Mouse (Mus musculus): ENCODE data around the gene Trim25.

Trim25 gene

GRCm38 (mm10) chr11:88998974-88999722 is at the start of gene Trim25:
Gene Trim25, plus strand, starts transcription at chr11:88999376.
- peak; percentile 98 for DNase-seq (ENCODE audit: low read depth)

DNA sequence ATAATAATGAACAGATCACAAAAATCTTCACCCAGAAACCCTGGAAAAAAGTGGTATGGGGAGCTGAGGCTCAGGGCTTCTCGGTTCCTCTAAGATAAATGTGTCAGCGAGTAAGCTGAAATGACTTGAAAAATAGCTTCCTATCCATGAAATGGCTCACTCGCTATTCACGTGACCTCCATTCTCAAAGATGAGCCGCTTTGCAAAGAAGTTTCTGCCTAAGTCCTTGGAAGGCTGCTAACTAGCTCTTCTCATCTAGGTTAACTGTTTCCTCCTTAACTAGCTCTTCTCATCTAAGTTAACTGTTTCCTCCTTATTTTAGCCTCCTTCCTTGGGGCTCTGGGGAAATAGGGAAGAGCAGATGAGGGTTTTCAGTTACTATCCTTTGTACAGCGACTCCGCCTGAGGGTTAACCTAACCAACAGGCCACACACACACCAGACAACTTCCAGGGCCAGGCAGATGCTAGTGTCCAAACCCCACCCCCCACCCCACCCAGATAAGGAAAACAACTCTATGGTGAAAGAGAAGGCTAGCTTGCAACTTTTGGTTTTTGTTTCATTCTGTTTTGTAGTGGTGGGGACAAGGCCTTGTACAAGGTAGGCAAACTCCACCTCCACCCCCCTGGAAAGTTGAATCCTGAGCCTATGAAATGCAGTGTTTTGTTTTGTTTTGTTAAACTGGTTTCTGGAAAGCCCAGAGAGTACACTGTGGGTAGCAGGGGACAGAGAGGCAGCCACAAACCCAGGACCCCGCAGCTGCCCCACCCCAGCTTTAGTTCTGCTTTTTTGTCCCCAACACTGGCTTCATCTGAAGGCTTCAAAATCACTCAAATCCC is 49.2 kb upstream of the Trim25 start:
- DNase-seq (ENCODE audit: low read depth), result no peak

DNA sequence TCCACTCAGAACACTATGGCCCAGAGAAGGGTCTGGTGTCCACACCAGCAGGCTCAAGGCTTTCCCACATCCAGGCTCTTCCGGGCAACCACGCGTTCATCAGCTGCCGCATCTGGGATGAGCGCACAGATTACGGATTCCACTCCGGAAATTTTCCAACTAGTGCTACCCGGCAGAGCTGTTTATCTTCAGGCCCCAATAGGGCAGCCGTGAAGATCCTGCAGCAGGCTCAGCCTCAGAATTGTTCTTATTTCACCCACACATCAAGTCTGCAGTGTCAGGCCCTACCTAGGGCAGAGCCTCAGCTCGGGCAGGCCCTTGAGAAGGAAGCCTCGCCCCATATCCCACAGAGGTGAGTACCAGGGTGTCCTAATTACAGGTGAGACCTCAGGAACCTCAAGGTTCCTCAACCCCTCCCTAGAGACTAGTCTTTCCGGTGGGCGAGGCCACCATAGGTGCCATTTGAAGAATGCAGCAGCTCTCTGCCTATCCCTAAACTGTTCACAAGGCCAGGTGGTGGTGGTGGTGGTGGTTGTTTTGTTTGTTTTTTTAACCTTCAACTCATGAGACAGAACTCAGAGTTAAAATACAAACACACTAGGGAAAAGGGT is 48.4 kb upstream of the Trim25 start:
- no peak for DNase-seq (ENCODE audit: low read depth)

DNA sequence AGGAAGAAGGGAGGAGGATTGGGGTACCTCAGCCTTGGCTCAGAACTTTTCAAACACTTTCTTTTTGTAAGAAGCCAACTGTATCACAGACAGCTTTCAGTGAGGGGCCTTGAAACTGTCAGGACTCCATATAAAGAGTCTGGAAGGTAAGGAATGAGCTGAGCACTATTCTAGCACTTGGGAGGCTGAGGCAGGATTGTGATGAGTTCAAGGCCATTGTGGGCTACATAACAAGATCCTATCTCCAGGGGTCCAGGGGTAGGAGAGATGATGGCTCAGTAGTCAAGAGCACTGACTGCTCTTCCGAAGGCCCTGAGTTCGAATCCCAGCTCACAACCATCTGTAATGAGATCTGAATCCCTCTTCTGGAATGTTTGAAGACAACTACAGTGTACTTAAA is 47.6 kb upstream of the Trim25 start:
- DNase-seq (ENCODE audit: low read depth), result no peak

- no peak for DNase-seq (ENCODE audit: low read depth)
Measured at GRCm38 (mm10) chr11:88952117-88952516, 47.1 kb upstream of the Trim25 start.

- no peak for DNase-seq (ENCODE audit: low read depth)
Measured at GRCm38 (mm10) chr11:88953582-88953981, 45.6 kb upstream of the Trim25 start.

DNA sequence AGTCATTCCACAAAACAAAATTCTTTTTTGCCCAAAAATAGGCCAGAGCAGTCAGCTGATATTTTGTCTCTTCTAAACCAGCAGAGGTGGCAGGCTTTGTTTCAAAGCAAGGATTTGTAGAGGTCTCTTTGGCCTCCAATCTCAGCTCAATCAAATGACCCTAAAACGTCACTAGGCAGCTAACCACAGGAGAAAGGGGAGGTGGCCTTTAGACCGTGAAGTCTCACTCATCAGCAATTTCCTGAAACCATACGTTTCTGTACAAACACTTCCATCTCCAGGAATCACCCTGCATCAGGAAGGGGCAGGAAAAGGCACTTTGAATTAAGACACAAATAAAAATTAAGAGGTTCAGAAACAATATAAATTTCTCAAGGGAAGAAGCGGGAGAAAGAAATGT is 44.4 kb upstream of the Trim25 start:
- DNase-seq (ENCODE audit: low read depth), result peak; percentile 71

- DNase-seq (ENCODE audit: low read depth), result peak; percentile 99
Measured at GRCm38 (mm10) chr11:88955217-88955969, 43.8 kb upstream of the Trim25 start, which contains the start of gene Scpep1. Gene Scpep1, minus strand, starts transcription at chr11:88955465.

- DNase-seq (ENCODE audit: low read depth), result peak; percentile 32
Measured at GRCm38 (mm10) chr11:88958851-88959250, 40.3 kb upstream of the Trim25 start.

- DNase-seq (ENCODE audit: low read depth), result peak; percentile 74
Measured at GRCm38 (mm10) chr11:88966881-88967361, 32.3 kb upstream of the Trim25 start, which contains the start of gene Elobl. Gene Elobl, minus strand, starts transcription at chr11:88966931.

DNA sequence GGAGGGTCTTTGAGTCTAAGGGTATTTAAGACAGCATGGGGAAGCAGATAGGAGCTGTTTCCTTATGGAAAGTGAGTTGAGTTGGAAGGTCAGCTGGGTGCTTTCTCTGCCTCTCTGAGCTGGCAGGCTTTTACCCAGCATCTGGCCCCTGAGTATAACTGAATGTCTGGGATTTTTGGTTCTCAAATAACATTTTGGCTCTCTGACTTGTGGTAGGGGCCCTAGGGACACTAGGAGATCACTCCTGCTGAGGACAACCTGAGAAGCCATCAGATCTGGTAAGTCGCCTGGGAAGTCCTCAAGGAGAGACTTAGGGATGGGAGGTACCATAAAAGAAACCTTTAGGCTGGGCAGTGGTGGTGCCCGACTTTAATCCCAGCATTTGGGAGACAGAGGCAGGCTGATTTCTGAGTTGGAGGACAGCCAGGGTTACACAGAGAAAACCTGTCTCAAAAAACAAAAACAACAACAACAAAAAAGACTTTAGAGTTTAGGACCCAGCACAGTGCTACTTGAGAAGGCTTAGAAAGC is 28.9 kb upstream of the Trim25 start, which contains the start of gene Coil:
Coil (plus strand) TSS at position 51 of the 531 bp plus-strand sequence.
- no peak for DNase-seq (ENCODE audit: low read depth)

DNA sequence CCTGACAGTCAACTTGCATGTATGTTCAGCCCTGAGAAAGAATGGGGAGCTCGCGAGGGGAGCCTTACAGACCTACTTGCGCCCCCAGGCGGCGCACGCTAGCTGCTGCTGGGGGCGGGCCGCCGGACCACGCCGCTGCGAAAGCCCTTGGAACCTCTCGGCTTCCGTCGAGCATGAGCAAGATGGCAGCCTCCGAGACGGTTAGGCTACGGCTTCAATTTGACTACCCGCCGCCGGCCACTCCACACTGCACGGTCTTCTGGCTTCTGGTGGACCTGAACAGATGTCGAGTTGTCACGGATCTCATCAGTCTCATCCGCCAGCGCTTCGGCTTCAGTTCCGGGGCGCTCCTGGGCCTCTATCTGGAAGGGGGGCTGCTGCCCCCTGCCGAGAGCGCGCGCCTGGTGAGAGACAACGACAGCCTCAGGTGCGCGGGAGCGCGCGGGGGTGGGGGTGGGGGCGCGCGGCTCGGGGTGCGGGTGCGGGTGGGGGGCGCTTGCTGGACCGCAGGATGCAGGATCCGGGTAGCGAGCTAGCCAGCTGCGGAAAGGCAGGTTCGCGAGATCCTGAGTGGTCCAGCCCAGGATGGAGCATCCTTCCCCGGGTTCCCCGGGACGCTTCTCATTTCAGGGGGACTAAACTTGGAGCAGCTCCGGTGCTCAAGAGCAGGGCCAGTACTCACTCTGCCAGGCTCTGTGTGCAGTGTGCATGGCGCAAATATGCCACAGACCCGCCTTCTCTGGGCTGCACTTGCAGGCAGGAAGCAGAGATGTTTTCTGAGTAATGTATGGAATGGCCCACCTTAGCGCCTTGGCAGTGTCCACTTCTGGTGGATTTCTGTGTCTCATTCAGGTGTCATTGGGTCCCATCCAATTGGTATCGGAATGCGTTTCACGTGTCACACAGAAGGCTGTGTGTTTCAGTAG is 25.1 kb upstream of the Trim25 start:
- DNase-seq (ENCODE audit: low read depth), result peak; percentile 97

GRCm38 (mm10) chr11:88976320-88976719 is 22.9 kb upstream of the Trim25 start:
- DNase-seq (ENCODE audit: low read depth), result peak; percentile 38

DNA sequence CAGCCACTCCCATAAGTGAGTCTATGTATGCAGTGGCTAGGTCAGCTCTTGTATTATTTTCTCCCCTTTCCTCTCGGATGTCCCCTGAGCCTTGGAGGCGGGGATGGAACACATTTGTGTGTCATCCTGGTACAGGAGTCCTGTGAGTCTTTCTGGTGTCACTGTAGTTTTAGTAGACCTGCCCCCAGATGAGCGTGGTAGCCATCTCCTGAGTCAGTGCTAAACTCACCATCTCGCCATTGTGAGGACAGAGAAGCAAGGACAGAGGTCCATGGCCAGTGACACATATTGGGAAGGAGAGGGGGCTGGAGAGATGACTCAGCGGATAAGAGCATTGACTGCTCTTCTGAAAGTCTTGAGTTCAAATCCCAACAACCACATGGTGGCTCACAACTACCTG is 22.0 kb upstream of the Trim25 start:
- DNase-seq (ENCODE audit: low read depth), result no peak

DNA sequence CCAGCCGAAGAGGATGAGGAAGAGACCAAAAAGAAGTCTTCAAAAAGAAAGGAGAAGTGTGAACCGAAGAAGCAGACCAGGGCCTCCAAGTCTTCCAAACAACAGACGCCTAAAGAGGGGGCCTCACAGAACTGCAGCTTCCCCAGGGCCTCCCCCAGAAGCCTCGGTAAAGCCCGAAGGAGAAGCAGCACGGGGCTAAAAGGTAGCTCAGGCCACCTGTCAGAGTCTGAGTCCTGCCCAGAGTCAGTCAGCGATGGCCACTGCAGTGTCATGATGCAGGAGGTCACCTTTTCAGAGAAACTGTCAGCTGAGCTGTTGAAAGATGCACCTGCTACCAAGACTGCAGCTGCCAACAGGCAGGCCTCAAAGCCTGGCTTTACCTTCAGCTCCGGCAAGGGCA is 17.8 kb upstream of the Trim25 start:
- DNase-seq (ENCODE audit: low read depth), result no peak

- no peak for DNase-seq (ENCODE audit: low read depth)
Measured at GRCm38 (mm10) chr11:88986616-88987015, 12.6 kb upstream of the Trim25 start.

DNA sequence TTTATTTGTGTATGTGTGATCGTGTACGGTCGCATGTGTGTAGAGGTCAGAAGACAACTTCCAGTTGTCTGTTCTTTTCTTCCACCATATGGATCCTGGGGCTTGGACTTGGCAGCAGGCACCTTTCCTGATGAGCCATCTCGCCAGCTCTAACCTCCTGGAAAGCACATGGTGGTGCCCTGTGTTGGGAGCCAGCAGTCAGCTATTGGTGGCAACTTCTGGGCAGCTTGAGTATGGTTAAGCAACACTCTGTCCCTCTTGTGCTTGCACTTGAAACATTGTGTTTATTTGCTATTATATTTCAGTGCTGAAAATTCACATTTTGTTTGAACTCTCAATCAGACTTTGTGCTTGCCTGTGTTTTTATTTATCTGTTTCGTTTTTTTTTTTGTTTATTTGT is 10.2 kb upstream of the Trim25 start:
- no peak for DNase-seq (ENCODE audit: low read depth)

- peak; percentile 64 for DNase-seq (ENCODE audit: low read depth)
Measured at GRCm38 (mm10) chr11:88989530-88989929, 9.6 kb upstream of the Trim25 start.

GRCm38 (mm10) chr11:88993186-88993585 is 6.0 kb upstream of the Trim25 start:
- DNase-seq (ENCODE audit: low read depth), result no peak

DNA sequence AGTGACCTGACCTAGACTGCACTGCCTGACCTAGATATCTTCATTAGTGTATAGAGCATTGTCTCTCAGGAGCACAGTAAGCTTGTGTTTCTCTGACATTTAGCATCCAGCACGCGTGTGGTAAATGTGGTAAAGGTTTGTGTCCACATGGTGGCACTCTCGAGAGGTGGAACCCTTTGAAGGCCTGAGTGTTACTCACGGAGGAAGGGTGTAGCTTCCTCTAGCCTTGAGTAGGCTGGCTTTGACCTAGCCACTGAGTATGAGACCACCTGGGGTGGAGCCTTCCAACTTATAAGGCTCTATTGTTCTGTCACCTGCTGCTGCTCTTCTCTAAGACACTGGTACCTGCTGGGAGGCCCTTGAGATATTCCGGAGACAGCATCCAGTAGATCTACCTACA is 5.6 kb upstream of the Trim25 start:
- peak; percentile 73 for DNase-seq (ENCODE audit: low read depth)
